Mouse (Mus musculus) ZHBTc4 (cell line): ENCODE results near the gene Dohh.

ENCODE experiments used
- DNase-seq: peaks from one replicate; pipeline ENCODE4 v3.0.0-alpha.2; 2011; ENCODE audit warnings: low read depth, low spot score

Dohh gene

GRCm38 (mm10) chr10:81384605-81384982 lies 366 bp downstream of the Dohh start:
- no peak for DNase-seq

- DNase-seq: peak; percentile 64
These were observed 1.5 kb downstream of the Dohh start for GRCm38 (mm10) chr10:81385603-81386306.

- no peak for DNase-seq
These were observed 3.5 kb downstream of the Dohh start for GRCm38 (mm10) chr10:81387716-81388115.

GRCm38 (mm10) chr10:81388505-81389055 lies 4.4 kb downstream of the Dohh start, which contains the start of gene Gm48552:
Gene Gm48552, plus strand, starts transcription at chr10:81389005.
- no peak for DNase-seq

- no peak for DNase-seq
These were observed 5.1 kb downstream of the Dohh start for GRCm38 (mm10) chr10:81389373-81389772.

GRCm38 (mm10) chr10:81389801-81390677 lies 5.8 kb downstream of the Dohh start:
- DNase-seq: peak; percentile 71

- no peak for DNase-seq
These were observed 6.4 kb downstream of the Dohh start for GRCm38 (mm10) chr10:81390678-81390965.

- no peak for DNase-seq
These were observed 8.0 kb downstream of the Dohh start for GRCm38 (mm10) chr10:81392270-81392669.

GRCm38 (mm10) chr10:81392781-81393185 lies 8.6 kb downstream of the Dohh start, which contains the start of gene Smim24:
Gene Smim24, plus strand, starts transcription at chr10:81393051.
- no peak for DNase-seq

GRCm38 (mm10) chr10:81393456-81394063 lies 9.3 kb downstream of the Dohh start:
- no peak for DNase-seq

GRCm38 (mm10) chr10:81395127-81395526 lies 10.9 kb downstream of the Dohh start:
- peak; percentile 85 for DNase-seq

GRCm38 (mm10) chr10:81395865-81396264 lies 11.6 kb downstream of the Dohh start:
- no peak for DNase-seq

- no peak for DNase-seq
These were observed 12.5 kb downstream of the Dohh start for GRCm38 (mm10) chr10:81396749-81397148.

- no peak for DNase-seq
These were observed 15.1 kb downstream of the Dohh start for GRCm38 (mm10) chr10:81399296-81399695.

- DNase-seq: no peak
These were observed 15.6 kb downstream of the Dohh start for GRCm38 (mm10) chr10:81399798-81400308.

- no peak for DNase-seq
These were observed 16.4 kb downstream of the Dohh start for GRCm38 (mm10) chr10:81400371-81401204.

- peak; percentile 76 for DNase-seq
These were observed 16.9 kb downstream of the Dohh start for GRCm38 (mm10) chr10:81401205-81401520.

- DNase-seq: peak; percentile 94
These were observed 17.4 kb downstream of the Dohh start for GRCm38 (mm10) chr10:81401521-81402226.

- DNase-seq: no peak
These were observed 18.1 kb downstream of the Dohh start for GRCm38 (mm10) chr10:81402227-81402765.

GRCm38 (mm10) chr10:81403511-81403910 lies 19.3 kb downstream of the Dohh start:
- no peak for DNase-seq
